Mouse (Mus musculus): Measurements from ENCODE around the gene 2210407C18Rik.

Gene 2210407C18Rik

GRCm38 (mm10) chr11:58597837-58598236 lies 18.0 kb downstream of the 2210407C18Rik start:
- DNase-seq = no peak

- DNase-seq = no peak
These were observed 21.1 kb downstream of the 2210407C18Rik start, which contains the start of gene Olfr324 for GRCm38 (mm10) chr11:58594814-58595213. TSS of gene Olfr324 (plus strand) at chr11:58595114.

- no peak for DNase-seq
These were observed 27.1 kb downstream of the 2210407C18Rik start for GRCm38 (mm10) chr11:58588620-58589250.

GRCm38 (mm10) chr11:58587898-58588348 lies 28.0 kb downstream of the 2210407C18Rik start:
- peak; percentile 85 for DNase-seq

- DNase-seq = no peak
These were observed 37.2 kb downstream of the 2210407C18Rik start for GRCm38 (mm10) chr11:58578636-58579035.

- no peak for DNase-seq
These were observed 38.4 kb downstream of the 2210407C18Rik start, which contains the start of gene Olfr325 for GRCm38 (mm10) chr11:58577430-58577829. TSS of gene Olfr325 (plus strand) at chr11:58577730.

- DNase-seq = no peak
These were observed 45.5 kb downstream of the 2210407C18Rik start, which contains the start of gene Olfr224 for GRCm38 (mm10) chr11:58570405-58570804. TSS of gene Olfr224 (minus strand) at chr11:58570553.
